Mouse (Mus musculus) midbrain, embryonic 16.5 days (tissue): ENCODE measurements at regions not wholly inside any gene's neighbourhood (a gene's known extent, or its start where the extent isn't known, plus 50 kb on each side); places are given as distances from the start of the nearest gene placed in this dataset.
A peak's percentile ranks its signal among the peaks of the same experiment; 100 is the strongest.

Experiments used
- ATAC-seq: fragments of 200-750 bp; cut with Nextera tagmentation; 2 replicates; pipeline ENCODE4 v1.8.0; 2017; ENCODE audit warnings: moderate TSS enrichment
- H3K27ac ChIP-seq: fragments of 300-500 bp; sonication (generic); 2 replicates; pipeline ENCODE4 v1.5.1; 2014; ENCODE audit warnings: mild to moderate bottlenecking, low read length, mixed read lengths
- H3K27me3 ChIP-seq: fragments of 300-500 bp; sonication (generic); 2 replicates; pipeline ENCODE4 v1.6.1; 2014; ENCODE audit warnings: low read depth, low read length, mixed read lengths; ENCODE audit not compliant: control insufficient read depth, insufficient read depth
- H3K36me3 ChIP-seq: fragments of 300-500 bp; sonication (generic); 2 replicates; pipeline ENCODE4 v1.6.1; 2014; ENCODE audit warnings: mild to moderate bottlenecking, low read length, moderate library complexity, mixed read lengths; ENCODE audit not compliant: control insufficient read depth, insufficient read depth
- H3K4me1 ChIP-seq: fragments of 300-500 bp; sonication (generic); 2 replicates; pipeline ENCODE4 v1.6.1; 2014; ENCODE audit warnings: mild to moderate bottlenecking, low read length, mixed read lengths; ENCODE audit not compliant: control insufficient read depth, insufficient read depth
- H3K4me2 ChIP-seq: fragments of 300-500 bp; sonication (generic); 2 replicates; pipeline ENCODE4 v1.6.1; 2014; ENCODE audit warnings: mild to moderate bottlenecking, low read length, mixed read lengths
- H3K4me3 ChIP-seq: fragments of 300-500 bp; sonication (generic); 2 replicates; pipeline ENCODE4 v1.5.1; 2014; ENCODE audit warnings: low read depth, mild to moderate bottlenecking, low read length, moderate library complexity, mixed read lengths
- H3K9ac ChIP-seq: fragments of 300-500 bp; sonication (generic); 2 replicates; pipeline ENCODE4 v1.6.1; 2014; ENCODE audit warnings: low read depth, low read length, mixed read lengths
- H3K9me3 ChIP-seq: fragments of 300-500 bp; sonication (generic); replicated peaks from 2 replicates; pipeline ENCODE4 v1.6.1; 2014; ENCODE audit warnings: mild to moderate bottlenecking, low read length, mixed read lengths; ENCODE audit not compliant: control insufficient read depth, poor library complexity, severe bottlenecking
- WGBS: fragments of 180-500 bp; shearing (Covaris S2); extraction: QIAGEN DNeasy Blood & Tissue Kit; methylation state at CpG from one replicate; pipeline ENCODE4 v1.1.7; 2014; 5-methylcytosine and 5-hydroxymethylcytosine counted together

DNA sequence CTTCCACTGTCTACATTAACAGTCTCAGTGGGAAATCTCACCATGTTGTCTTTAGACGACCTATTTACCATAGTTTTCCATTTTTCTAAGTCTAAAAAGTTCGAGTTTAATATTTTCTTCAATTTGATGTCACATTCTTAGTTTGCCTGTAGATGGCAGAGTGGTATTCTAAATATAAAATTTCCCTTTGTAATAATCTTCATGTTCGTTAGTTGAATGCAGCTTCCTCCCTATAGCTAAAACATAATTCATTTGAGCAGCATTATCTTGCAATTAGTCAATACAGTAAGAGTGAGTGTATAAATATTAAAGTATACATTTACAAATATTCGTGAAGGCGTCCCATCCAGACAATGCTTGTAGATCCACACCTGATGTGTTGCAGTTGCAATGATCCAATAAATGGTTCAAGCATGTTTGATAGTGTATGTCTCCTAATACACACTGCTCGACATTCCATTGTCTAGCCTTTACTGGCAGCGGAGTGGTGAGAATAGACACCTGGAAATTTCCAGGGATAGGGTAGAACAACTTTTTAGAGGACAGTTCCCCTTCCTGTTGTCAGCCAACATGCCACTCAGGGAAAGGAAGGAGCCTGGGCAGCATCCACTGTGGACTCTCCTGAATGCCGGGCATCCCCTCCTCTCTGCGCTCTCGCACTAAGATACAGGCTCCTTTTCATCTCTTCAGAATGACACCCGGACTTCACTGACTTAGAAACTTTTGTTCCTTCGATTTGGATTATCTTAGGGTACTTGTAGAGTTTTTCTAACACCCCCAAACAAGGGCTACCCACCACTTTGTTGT, 412.8 kb downstream of the Trim52 start:
- Histone ChIP-seq H3K9me3 (no peaks in the 10 kb centered on the region), H3K36me3 (no peaks in the 10 kb centered on the region), H3K4me3 (no peak overlapping the region), H3K27me3 (no peaks in the 10 kb centered on the region), H3K9ac (no peak overlapping the region), H3K27ac (no peak overlapping the region), H3K4me2 (no peak overlapping the region), H3K4me1 (no peaks in the 10 kb centered on the region)
- 74% methylated on average over 12 of the region's 12 CpGs for WGBS
- ATAC-seq, result peak; percentile 62

DNA sequence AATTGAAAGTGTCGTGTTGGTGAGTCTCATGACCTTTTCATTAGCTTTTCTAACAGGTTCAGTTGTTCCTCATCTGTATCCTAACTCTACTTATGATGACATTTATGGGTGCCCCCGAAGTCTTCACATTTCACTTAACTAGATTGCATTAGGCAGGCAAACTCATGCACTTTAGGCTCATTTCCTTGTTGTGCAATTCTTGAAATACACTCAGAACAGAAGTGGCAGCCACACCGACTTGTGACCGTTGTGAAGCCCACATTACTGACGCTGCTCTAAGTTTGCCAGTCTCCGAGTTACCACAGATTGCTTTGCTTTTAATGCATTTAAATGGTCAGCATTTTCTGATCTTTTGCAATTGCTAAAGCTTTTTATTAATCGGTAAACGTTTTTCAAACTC, 414.8 kb downstream of the Trim52 start:
- Histone ChIP-seq H3K36me3 (no peaks in the 10 kb centered on the region), H3K9ac (no peak overlapping the region), H3K27ac (no peak overlapping the region), H3K4me3 (no peak overlapping the region), H3K9me3 (no peaks in the 10 kb centered on the region), H3K27me3 (no peaks in the 10 kb centered on the region), H3K4me2 (no peak overlapping the region), H3K4me1 (no peaks in the 10 kb centered on the region)
- WGBS, result 88% methylated on average over 8 of the region's 8 CpGs
- no peak for ATAC-seq

- Histone ChIP-seq H3K36me3 (no peaks in the 10 kb centered on the region), H3K9me3 (no peaks in the 10 kb centered on the region), H3K27ac (no peak overlapping the region), H3K4me3 (no peak overlapping the region), H3K27me3 (no peaks in the 10 kb centered on the region), H3K9ac (no peak overlapping the region), H3K4me2 (no peak overlapping the region), H3K4me1 (no peaks in the 10 kb centered on the region)
- ATAC-seq, result no peak
- 2% methylated on average over 1 of the region's 1 CpGs for WGBS
Measured at GRCm38 (mm10) chr14:106550150-106550549, 444.2 kb downstream of the Trim52 start.

- Histone ChIP-seq H3K27ac (no peak overlapping the region), H3K36me3 (no peaks in the 10 kb centered on the region), H3K4me2 (no peak overlapping the region), H3K27me3 (no peaks in the 10 kb centered on the region), H3K4me1 (0 out of 2 replicates have a peak, but pooled peaks cover 3% of the 10 kb centered on the region), H3K9ac (no peak overlapping the region), H3K4me3 (no peak overlapping the region), H3K9me3 (no peaks in the 10 kb centered on the region)
- ATAC-seq, result no peak
- WGBS, result 84% methylated on average over 2 of the region's 2 CpGs
Measured at GRCm38 (mm10) chr14:106579281-106579680, 473.3 kb downstream of the Trim52 start.

- no peaks in the 10 kb centered on the region for H3K27me3 ChIP-seq
- 0 out of 2 replicates have a peak, but pooled peaks cover 3% of the 10 kb centered on the region for H3K4me1 ChIP-seq
- no peak for ATAC-seq
- H3K36me3 ChIP-seq, result no peaks in the 10 kb centered on the region
- H3K4me2 ChIP-seq, result no peak overlapping the region
- H3K9ac ChIP-seq, result no peak overlapping the region
- no peak overlapping the region for H3K4me3 ChIP-seq
- H3K27ac ChIP-seq, result no peak overlapping the region
- no peaks in the 10 kb centered on the region for H3K9me3 ChIP-seq
- WGBS, result 56% methylated on average over 6 of the region's 6 CpGs
Measured at GRCm38 (mm10) chr14:106581886-106582285, 475.9 kb downstream of the Trim52 start.

GRCm38 (mm10) chr14:106593352-106593751, 487.4 kb downstream of the Trim52 start:
- H3K4me2 ChIP-seq, result no peak overlapping the region
- H3K4me3 ChIP-seq, result no peak overlapping the region
- ATAC-seq, result no peak
- H3K27me3 ChIP-seq, result no peaks in the 10 kb centered on the region
- no peaks in the 10 kb centered on the region for H3K36me3 ChIP-seq
- H3K4me1 ChIP-seq, result no peaks in the 10 kb centered on the region
- WGBS, result 87% methylated on average over 9 of the region's 9 CpGs
- H3K9me3 ChIP-seq, result no peaks in the 10 kb centered on the region
- H3K27ac ChIP-seq, result no peak overlapping the region
- H3K9ac ChIP-seq, result no peak overlapping the region

DNA sequence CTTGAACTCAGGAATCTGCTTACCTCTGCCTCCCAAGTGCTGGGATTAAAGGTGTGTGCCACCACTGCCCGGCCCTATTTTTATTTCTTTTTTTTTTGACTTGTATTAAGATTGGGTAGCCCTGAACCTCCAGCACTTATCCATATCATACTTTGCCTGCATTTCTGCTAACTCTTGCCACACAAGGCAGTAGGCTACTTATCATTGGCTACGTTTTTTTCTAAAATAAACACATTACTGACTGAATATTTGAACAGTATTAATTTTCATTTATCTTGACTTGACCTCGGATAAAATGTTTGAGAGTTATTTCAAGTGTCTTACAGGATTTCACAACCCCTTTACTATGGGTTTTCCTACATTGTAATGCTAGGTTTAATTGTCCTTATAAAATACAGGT, 488.0 kb downstream of the Trim52 start:
- no peaks in the 10 kb centered on the region for H3K4me1 ChIP-seq
- no peak overlapping the region for H3K27ac ChIP-seq
- no peak for ATAC-seq
- no peak overlapping the region for H3K9ac ChIP-seq
- no peaks in the 10 kb centered on the region for H3K27me3 ChIP-seq
- H3K9me3 ChIP-seq, result no peaks in the 10 kb centered on the region
- H3K4me3 ChIP-seq, result no peak overlapping the region
- no peak overlapping the region for H3K4me2 ChIP-seq
- H3K36me3 ChIP-seq, result no peaks in the 10 kb centered on the region
- 87% methylated on average over 3 of the region's 3 CpGs for WGBS

- Histone ChIP-seq H3K4me2 (no peak overlapping the region), H3K9ac (no peak overlapping the region), H3K4me1 (peaks cover 11% of the 10 kb centered on the region), H3K4me3 (no peak overlapping the region), H3K36me3 (no peaks in the 10 kb centered on the region), H3K9me3 (no peaks in the 10 kb centered on the region), H3K27ac (no peak overlapping the region), H3K27me3 (no peaks in the 10 kb centered on the region)
- 5% methylated on average over 3 of the region's 3 CpGs for WGBS
- peak; percentile 51; the same call in 1 of the 2 replicates for ATAC-seq
Measured at GRCm38 (mm10) chr14:106607041-106607440, 501.0 kb downstream of the Trim52 start.

GRCm38 (mm10) chr14:106608341-106608927, 502.4 kb downstream of the Trim52 start:
- Histone ChIP-seq H3K27me3 (no peaks in the 10 kb centered on the region), H3K36me3 (no peaks in the 10 kb centered on the region), H3K4me3 (peak overlapping the region; percentile 11; the same call in 1 of the 2 replicates), H3K9me3 (no peaks in the 10 kb centered on the region), H3K4me2 (peak overlapping the region; percentile 46), H3K4me1 (peaks cover 11% of the 10 kb centered on the region), H3K9ac (no peak overlapping the region; the same call in 1 of the 2 replicates), H3K27ac (peak overlapping the region; percentile 39; the same call in 1 of the 2 replicates)
- 8% methylated on average over 7 of the region's 7 CpGs for WGBS
- ATAC-seq, result 0 out of 2 replicates have a peak, but pooled peaks have one; percentile 39
